Comparison of ENCODE assay signal across 7 mouse cellular contexts in genomic region chr5:104021597-104022378, GRCm38 (mm10). TPM values are rescaled to one million over a fixed set of nuclear protein-coding genes. Genes with fewer than 3 reads are reported as not detected.
DNase-seq lines count a peak whose midpoint lies in the region; ATAC-seq and TF ChIP-seq lines count a peak whose summit lies in the region.

Gene Hsd17b11, minus strand, starts transcription at chr5:104021919.

- TF ChIP-seq POLR2A in small intestine, adult 2 months (IDR thresholded peaks at IDR 0.05; ENCODE audit: low read depth, low read length): peak; percentile 84

- peak within 1 kb of the TSS; percentile 38 for H3K4me3 ChIP-seq in embryonic facial prominence, embryonic 11.5 days (ENCODE audit: low read depth, low read length)
- H3K4me3 ChIP-seq in midbrain, embryonic 11.5 days (ENCODE audit: low read depth, low read length): peak within 1 kb of the TSS; percentile 27
- peak within 1 kb of the TSS; percentile 81 for H3K4me3 ChIP-seq in small intestine, adult 2 months (ENCODE audit: low read depth, low read length)

- H3K9ac ChIP-seq in embryonic facial prominence, embryonic 11.5 days (replicated peaks; ENCODE audit: low read length): peak within 1 kb of the TSS; percentile 54
- H3K9ac ChIP-seq in midbrain, embryonic 11.5 days (ENCODE audit: low read length): peak within 1 kb of the TSS; percentile 61

- intact Hi-C loops in left cerebral cortex, postnatal 4 days (cut with DNase I): no loop called here

- no peaks in the 10 kb centered on the region for H3K36me3 ChIP-seq in embryonic facial prominence, embryonic 11.5 days (replicated peaks; ENCODE audit: control insufficient read depth, insufficient read depth, low read depth, low read length)
- no peaks in the 10 kb centered on the region for H3K36me3 ChIP-seq in midbrain, embryonic 11.5 days (ENCODE audit: control insufficient read depth, insufficient read depth, low read length)
- H3K36me3 ChIP-seq in small intestine, adult 2 months (ENCODE audit: control insufficient read depth, insufficient read depth, low read length): peaks cover 12% of the 10 kb centered on the region

- peak within 1 kb of the TSS; percentile 58 for H3K4me2 ChIP-seq in embryonic facial prominence, embryonic 11.5 days (ENCODE audit: low read depth, low read length)
- peak within 1 kb of the TSS; percentile 67 for H3K4me2 ChIP-seq in midbrain, embryonic 11.5 days

- peak; percentile 19; the same call in 1 of the 2 replicates for TF ChIP-seq CTCF in small intestine, adult 2 months (IDR thresholded peaks at IDR 0.05; ENCODE audit: extremely low read depth, insufficient read length, insufficient replicate concordance, low read depth, low read length)

- WGBS in embryonic facial prominence, embryonic 11.5 days: under 1% methylated on average over 31 of the region's 31 CpGs
- 2% methylated on average over 31 of the region's 31 CpGs for WGBS in midbrain, embryonic 11.5 days
- under 1% methylated on average over 31 of the region's 31 CpGs for WGBS in small intestine, adult 2 months

- peak; percentile 91 for DNase-seq in adrenal gland, postnatal 10 days
- DNase-seq in embryonic facial prominence, embryonic 11.5 days (ENCODE audit: low spot score): peak; percentile 87
- peak; percentile 93 for DNase-seq in kidney, adult 11 months
- DNase-seq in left cerebral cortex, postnatal 4 days: peak; percentile 67
- DNase-seq in midbrain, embryonic 11.5 days (ENCODE audit: low spot score, missing footprints): peak; percentile 96

- H3K27ac ChIP-seq in embryonic facial prominence, embryonic 11.5 days (replicated peaks; ENCODE audit: low read depth, low read length): no peak within 1 kb of the TSS
- no peak within 1 kb of the TSS for H3K27ac ChIP-seq in midbrain, embryonic 11.5 days (ENCODE audit: low read depth, low read length)
- H3K27ac ChIP-seq in small intestine, adult 2 months (ENCODE audit: insufficient read depth, low read depth, low read length): peak within 1 kb of the TSS; percentile 98

- no peaks in the 10 kb centered on the region for H3K9me3 ChIP-seq in embryonic facial prominence, embryonic 11.5 days (replicated peaks; ENCODE audit: control insufficient read depth, low read length)
- H3K9me3 ChIP-seq in midbrain, embryonic 11.5 days (ENCODE audit: control insufficient read depth, low read length): no peaks in the 10 kb centered on the region

- ATAC-seq in embryonic facial prominence, embryonic 11.5 days (replicated peaks; ENCODE audit: insufficient number of reproducible peaks, low FRiP score, low TSS enrichment, low read depth): peak; percentile 82
- ATAC-seq in granulocyte monocyte progenitor cell, adult 5-6 weeks (replicated peaks; ENCODE audit: poor library complexity, severe bottlenecking): peak; percentile 86
- ATAC-seq in midbrain, embryonic 11.5 days (ENCODE audit: low FRiP score): peak; percentile 82

- no peaks in the 10 kb centered on the region for H3K27me3 ChIP-seq in embryonic facial prominence, embryonic 11.5 days (ENCODE audit: control insufficient read depth, insufficient read depth, low read length)
- H3K27me3 ChIP-seq in midbrain, embryonic 11.5 days (ENCODE audit: control insufficient read depth, insufficient read depth, low read length): peaks cover 2% of the 10 kb centered on the region; the same call in 1 of the 2 replicates
- H3K27me3 ChIP-seq in small intestine, adult 2 months (ENCODE audit: control insufficient read depth, insufficient read depth, low read length): no peaks in the 10 kb centered on the region

- no peaks in the 10 kb centered on the region for H3K4me1 ChIP-seq in embryonic facial prominence, embryonic 11.5 days (ENCODE audit: control insufficient read depth, insufficient read depth, low read length)
- no peaks in the 10 kb centered on the region for H3K4me1 ChIP-seq in midbrain, embryonic 11.5 days (ENCODE audit: control insufficient read depth, insufficient read depth, low read length)
- H3K4me1 ChIP-seq in small intestine, adult 2 months (ENCODE audit: control insufficient read depth, insufficient read depth, insufficient read length, low read length): peaks cover 27% of the 10 kb centered on the region

RNA-seq across cellular contexts. Expression of gene Hsd17b11, which starts in this region (rescaled TPM):
- total RNA-seq in adrenal gland, postnatal 10 days (2021): 10 to 100 TPM; 58.6 to 77.1 TPM
- polyA plus RNA-seq in embryonic facial prominence, embryonic 11.5 days (2014; fragmentation: Nextera tagmentation; extraction: Ambion mirVana): 1.4 and 1.8 TPM in 2 replicates
- total RNA-seq in granulocyte monocyte progenitor cell, adult 5-6 weeks (2014; fragmentation: Nextera tagmentation): 63.1 and 79.0 TPM in 2 replicates
- total RNA-seq in granulocyte monocyte progenitor cell, adult 5-6 weeks (2017): 79.8 and 93.7 TPM in 2 replicates
- total RNA-seq in left cerebral cortex, postnatal 4 days (2021): 10 to 100 TPM; 20.2 to 22.6 TPM
- 1.1 TPM in 2 replicates for polyA plus RNA-seq in midbrain, embryonic 11.5 days (2014; fragmentation: Nextera tagmentation; extraction: Ambion mirVana)
- polyA plus RNA-seq in small intestine, adult 2 months (2012; rRNA removed): 46.9 and 109 TPM in 2 replicates

Comparison
In these comparisons a context has a peak if more than half of its experiments do, and no peak if none do; other contexts are left out.
1. RNA of gene Hsd17b11 (polyA plus RNA-seq): 46.9 to 109 TPM in small intestine, adult 2 months; 1.4 to 1.8 TPM in embryonic facial prominence, embryonic 11.5 days and 1.1 TPM in midbrain, embryonic 11.5 days; every median in the first group is over 10 times any median in the second.
2. H3K4me3 ChIP-seq: peak in every context shown above with its lines; median percentile 81 in small intestine, adult 2 months; 38 in embryonic facial prominence, embryonic 11.5 days; 27 in midbrain, embryonic 11.5 days.
3. Peak in every context shown above with its lines, with median percentiles within 50 percentile points of each other: DNase-seq and ATAC-seq.